Mouse (Mus musculus): ENCODE measurements at regions not wholly inside any gene's neighbourhood (a gene's known extent, or its start where the extent isn't known, plus 50 kb on each side); places are given as distances from the start of the nearest gene placed in this dataset.
"Not testable (repeated sequence)": the region's sequence is repeated elsewhere in the genome, so short reads cannot be mapped to it uniquely, and the experiment has no call there.

- not testable (repeated sequence) for DNase-seq (ENCODE audit: low spot score)
Observed at GRCm38 (mm10) chr12:3188734-3189275, 121.0 kb downstream of the Rab10 start.

DNA sequence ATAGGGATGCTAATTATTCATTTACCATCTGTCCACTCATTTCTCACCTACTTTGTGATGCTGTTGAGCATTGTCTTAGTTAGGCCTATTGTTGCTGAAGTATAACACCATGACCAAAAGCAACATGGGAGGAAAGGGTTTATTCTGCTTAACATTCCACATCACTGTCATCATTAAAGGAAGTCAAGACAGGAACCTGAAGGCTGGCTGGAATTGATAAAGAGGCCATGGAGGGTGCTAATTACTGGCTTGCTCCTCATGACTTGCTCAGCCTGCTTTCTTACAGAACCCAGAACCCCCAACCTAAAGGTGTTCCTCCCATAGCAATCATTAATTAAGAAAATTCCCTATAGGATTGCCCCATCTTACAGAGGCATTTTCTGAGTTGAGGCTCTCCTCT lies 121.6 kb downstream of the Rab10 start:
- DNase-seq (ENCODE audit: low spot score): no peak

- DNase-seq (ENCODE audit: low spot score): no peak
Observed at GRCm38 (mm10) chr12:3173325-3173724, 136.4 kb downstream of the Rab10 start.

GRCm38 (mm10) chr12:3169705-3170287 lies 140.0 kb downstream of the Rab10 start:
- not testable (repeated sequence) for DNase-seq (ENCODE audit: low spot score)

- not testable (repeated sequence) for DNase-seq (ENCODE audit: low spot score)
Observed at GRCm38 (mm10) chr12:3161666-3162065, 148.1 kb downstream of the Rab10 start.

- DNase-seq (ENCODE audit: low spot score): not testable (repeated sequence)
Observed at GRCm38 (mm10) chr12:3158771-3159170, 151.0 kb downstream of the Rab10 start.

DNA sequence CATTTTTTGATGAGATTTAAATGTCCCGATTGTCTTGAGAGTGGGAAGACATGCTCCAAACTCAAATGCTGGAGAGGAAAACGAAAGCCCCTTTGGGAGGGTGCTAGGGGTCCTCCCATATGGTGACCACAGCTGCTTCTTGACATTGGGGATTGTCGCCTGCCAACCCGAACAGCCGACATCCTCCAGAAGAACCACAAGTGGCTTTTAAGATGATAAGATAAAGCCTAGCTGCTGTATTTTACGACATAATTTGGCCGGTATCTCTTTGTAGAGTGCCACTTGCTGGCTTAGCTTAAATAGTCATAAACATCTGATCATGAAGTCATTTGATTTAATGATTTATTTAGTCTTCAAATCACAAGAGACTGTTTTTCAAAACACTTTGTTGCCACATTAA lies 156.1 kb downstream of the Rab10 start:
- not testable (repeated sequence) for DNase-seq (ENCODE audit: low spot score)

DNA sequence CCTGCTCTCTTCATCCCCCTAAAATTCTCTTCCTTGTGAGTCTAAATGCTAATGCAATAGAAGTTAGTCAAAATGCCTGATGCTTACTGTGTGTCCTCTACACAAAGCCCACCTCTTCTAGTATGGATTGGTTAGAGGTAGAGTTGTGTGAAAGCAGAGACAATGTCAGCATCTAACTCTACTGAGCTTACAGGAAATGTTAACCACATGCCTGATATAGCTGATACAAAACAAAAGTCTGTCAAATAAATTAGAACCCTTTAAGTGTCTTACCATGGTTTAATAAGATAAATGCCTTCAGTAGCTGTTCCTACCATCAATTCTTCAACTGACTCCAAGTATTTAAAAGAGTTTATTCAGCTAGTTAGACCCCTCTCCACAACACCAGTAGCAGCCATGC lies 177.2 kb downstream of the Rab10 start:
- not testable (repeated sequence) for DNase-seq (ENCODE audit: low spot score)

DNA sequence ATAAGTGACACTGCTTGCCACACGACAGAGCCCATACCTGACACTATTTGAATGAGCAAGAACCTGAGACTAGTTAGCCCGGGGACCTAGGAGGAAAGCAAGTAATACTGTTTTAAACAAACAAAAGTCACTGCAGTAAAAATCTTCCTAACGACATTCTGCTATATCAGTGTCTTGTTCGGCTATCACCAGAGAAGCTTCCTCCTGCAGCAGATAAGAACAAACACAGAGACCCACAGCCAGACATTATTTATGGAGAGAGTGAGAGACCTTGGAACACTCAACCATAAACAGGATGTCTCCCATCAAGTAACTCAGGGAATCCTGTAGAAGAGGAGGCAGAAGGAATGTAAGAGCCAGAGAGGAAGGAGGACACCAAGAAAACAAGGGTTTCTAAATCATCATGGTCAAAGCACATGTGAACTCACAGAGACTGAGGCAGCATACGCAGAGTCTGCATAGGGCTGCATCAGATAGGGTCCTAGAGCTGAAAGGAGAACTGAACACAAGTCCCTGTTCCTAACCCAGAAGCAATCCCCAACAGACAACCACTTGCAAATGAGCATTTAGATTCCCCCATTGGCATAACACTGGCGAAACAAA lies 178.5 kb downstream of the Rab10 start:
- not testable (repeated sequence) for DNase-seq (ENCODE audit: low spot score)

GRCm38 (mm10) chr12:3127336-3127735 lies 182.4 kb downstream of the Rab10 start:
- DNase-seq (ENCODE audit: low spot score): not testable (repeated sequence)

GRCm38 (mm10) chr12:3124036-3124435 lies 185.7 kb downstream of the Rab10 start:
- no peak for DNase-seq (ENCODE audit: low spot score)

GRCm38 (mm10) chr12:3110589-3110988 lies 199.2 kb downstream of the Rab10 start:
- DNase-seq (ENCODE audit: low spot score): not testable (repeated sequence)

DNA sequence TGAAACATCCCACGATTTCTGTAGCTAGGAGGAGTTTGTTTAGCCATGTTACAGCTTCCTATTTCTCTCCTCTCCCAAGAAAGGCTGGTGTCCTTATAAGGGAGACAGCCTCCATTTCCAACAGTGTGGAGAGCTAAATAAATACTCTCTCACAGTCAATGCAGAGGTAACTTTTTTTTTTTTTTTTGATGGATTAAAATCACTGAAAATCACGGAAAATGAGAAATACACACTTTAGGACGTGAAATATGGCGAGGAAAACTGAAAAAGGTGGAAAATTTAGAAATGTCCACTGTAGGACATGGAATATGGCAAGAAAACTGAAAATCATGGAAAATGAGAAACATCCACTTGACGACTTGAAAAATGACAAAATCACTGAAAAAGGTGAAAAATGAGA lies 200.1 kb downstream of the Rab10 start:
- peak; percentile 56 for DNase-seq (ENCODE audit: low spot score)

DNA sequence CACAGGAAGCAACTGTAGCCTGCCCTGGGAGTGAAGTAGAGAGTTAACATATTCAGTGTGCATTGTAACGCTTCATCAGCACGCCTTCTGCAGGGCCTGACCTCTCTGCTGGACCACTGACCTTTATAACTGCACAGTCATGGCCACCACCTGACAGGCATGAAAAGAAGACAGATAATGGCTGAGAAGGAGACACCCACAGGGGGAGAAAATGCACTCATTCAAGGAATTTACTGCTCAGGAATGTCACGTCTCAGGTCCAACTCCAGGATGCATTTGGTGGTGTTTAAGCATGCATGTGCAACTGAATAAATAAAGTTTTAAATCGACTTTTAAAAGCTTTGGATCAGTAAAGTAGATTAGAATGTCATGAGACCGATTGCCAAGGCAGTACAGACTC lies 207.8 kb downstream of the Rab10 start:
- not testable (repeated sequence) for DNase-seq (ENCODE audit: low spot score)

DNA sequence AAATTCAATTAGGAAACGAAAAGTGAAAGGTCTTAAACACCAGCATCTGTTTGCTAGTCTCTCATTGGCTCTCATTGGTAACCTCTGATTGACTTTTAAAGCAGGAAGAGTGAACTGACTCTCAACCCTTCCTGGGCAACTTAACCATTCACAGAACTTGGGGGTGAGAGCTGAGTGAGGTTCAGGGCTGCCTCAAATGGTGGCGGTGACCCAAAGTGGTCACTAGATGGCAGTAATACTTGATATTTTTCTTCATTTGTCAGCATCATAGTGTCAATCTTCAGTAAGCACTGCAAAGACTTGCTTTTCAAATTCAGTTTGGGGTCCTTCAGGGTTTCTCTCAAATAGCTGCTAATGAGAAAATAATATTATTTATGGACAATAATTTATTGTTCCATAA lies 211.6 kb downstream of the Rab10 start:
- DNase-seq (ENCODE audit: low spot score): peak; percentile 52

- no peak for DNase-seq (ENCODE audit: low spot score)
Observed at GRCm38 (mm10) chr12:3094509-3094908, 215.3 kb downstream of the Rab10 start.

- not testable (repeated sequence) for DNase-seq (ENCODE audit: low spot score)
Observed at GRCm38 (mm10) chr12:3092974-3093373, 216.8 kb downstream of the Rab10 start.

DNA sequence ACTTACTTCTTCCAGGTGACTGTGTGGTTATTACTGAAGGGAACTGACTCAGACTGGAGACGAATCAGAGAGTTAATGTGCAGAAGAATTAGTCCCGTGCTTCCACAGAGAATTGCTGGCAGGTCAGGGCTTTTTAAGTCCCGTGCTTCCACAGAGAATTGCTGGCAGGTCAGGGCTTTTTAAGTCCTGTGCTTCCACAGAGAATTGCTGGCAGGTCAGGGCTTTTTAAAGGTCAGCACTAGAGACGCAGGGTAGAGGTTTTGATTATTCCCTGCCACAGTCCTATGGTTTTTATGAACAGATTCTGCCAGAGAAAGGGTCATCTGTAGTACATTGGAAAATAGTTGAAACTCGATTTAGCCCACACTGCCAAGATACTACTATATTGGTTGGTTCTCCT lies 260.2 kb downstream of the Rab10 start:
- DNase-seq (ENCODE audit: low spot score): not testable (repeated sequence)

DNA sequence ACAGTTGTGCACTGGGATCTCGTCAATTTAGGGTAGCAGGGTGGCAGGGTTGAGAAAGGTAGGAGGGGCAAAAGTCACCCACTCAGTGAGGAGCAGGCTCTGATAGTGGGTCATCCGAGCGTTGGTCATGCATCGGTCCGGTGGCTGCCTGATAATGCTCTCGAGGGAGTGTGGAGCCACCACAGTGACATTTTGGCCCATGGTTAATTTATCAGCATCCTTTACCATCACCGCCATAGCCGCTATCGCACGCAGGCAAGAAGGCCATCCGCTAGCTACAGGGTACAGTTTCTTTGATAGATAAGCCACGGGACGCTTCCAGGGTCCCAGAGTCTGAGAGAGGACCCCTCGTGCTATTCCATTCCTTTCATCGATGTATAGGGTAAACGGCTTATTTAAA lies 291.3 kb downstream of the Rab10 start:
- not testable (repeated sequence) for DNase-seq (ENCODE audit: low spot score)

GRCm38 (mm10) chr12:3016777-3017176 lies 293.0 kb downstream of the Rab10 start:
- DNase-seq (ENCODE audit: low spot score): not testable (repeated sequence)

Measured in testis, postnatal 10 days (tissue).